Mouse (Mus musculus) right cerebral cortex, postnatal 36 days (tissue): Measurements from ENCODE around the gene Gm19426.

Source experiments
- DNase-seq, 2 experiments: peaks; one replicate each; pipeline ENCODE4 v3.0.0; 2022; ENCODE audit warnings: low spot score in 2 of 2, mixed read lengths in 1 of 2

Gm19426 gene

GRCm38 (mm10) chr2:84743561-84743960 lies at the start of gene Gm19426:
Gene Gm19426, minus strand, starts transcription at chr2:84743655.
- DNase-seq = peak; percentile 44 to 51

DNA sequence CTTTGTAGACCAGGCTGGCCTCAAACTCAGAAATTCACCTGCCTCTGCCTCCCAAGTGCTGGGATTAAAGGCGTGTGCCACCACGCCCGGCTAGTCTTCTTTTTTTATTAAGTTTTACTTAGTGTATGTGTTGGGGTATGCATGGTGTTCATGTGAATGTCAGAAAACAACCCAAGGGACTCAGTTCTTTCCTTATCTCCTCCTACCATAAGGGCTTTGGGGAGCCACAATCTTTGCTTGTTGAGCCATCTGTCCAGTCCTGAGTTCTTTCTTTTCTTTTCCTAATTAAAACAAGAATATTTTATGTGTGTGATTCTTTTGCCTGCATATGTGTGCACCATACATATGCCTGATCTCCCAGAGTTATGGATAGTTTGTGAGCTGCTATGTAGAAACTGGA lies 49.7 kb upstream of the Gm19426 start:
- no peak for DNase-seq

GRCm38 (mm10) chr2:84792516-84792915 lies 49.1 kb upstream of the Gm19426 start:
- DNase-seq = no peak

GRCm38 (mm10) chr2:84790418-84790817 lies 47.0 kb upstream of the Gm19426 start:
- no peak for DNase-seq

GRCm38 (mm10) chr2:84788316-84788715 lies 44.9 kb upstream of the Gm19426 start:
- DNase-seq = no peak

GRCm38 (mm10) chr2:84783840-84784566 lies 40.5 kb upstream of the Gm19426 start:
- DNase-seq = no peak

- no peak for DNase-seq
Observed at GRCm38 (mm10) chr2:84783315-84783714, 39.9 kb upstream of the Gm19426 start.

- no peak for DNase-seq
Observed at GRCm38 (mm10) chr2:84779210-84779609, 35.8 kb upstream of the Gm19426 start.

DNA sequence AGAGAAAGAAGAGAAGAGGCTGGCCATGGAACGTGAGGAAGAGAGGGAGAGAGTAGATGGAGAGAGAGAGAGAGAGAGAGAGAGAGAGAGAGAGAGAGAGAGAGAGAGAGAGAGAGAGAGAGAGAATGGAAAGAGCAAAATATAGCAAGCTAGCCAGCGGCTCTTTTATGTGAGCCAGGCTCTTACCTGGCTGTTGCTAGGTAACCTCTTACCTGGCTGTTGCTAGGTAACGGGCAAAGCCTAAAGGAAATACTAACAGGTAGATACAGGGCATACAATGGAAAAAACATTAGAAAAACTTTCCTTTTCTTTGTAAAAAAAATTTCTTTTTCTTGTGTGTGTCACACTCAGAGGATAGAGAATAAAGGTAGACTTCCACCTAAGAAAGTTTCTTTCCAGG lies 34.3 kb upstream of the Gm19426 start:
- DNase-seq = no peak

DNA sequence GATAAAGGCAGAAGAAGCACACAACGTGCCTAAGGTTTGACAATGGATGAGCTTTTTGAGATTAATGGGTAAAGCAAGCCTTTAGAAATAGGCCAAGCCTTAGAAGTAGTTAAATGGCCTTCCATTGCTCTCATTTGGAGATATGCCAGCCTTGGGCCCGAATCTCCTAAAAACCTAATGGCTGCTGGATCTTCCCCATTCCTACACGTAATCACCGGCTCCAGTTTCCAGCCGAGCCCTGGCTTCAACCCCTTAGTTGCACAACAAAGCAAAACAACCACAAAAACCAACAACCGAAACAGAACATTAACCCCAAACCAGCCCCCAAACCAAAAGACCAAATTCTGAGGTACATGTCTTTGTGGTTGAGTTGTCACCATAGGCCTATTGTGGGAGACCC lies 32.2 kb upstream of the Gm19426 start:
- no peak for DNase-seq

- no peak for DNase-seq
Observed at GRCm38 (mm10) chr2:84775241-84775640, 31.8 kb upstream of the Gm19426 start, which contains the start of gene Serping1. Gene Serping1, minus strand, starts transcription at chr2:84775444.

DNA sequence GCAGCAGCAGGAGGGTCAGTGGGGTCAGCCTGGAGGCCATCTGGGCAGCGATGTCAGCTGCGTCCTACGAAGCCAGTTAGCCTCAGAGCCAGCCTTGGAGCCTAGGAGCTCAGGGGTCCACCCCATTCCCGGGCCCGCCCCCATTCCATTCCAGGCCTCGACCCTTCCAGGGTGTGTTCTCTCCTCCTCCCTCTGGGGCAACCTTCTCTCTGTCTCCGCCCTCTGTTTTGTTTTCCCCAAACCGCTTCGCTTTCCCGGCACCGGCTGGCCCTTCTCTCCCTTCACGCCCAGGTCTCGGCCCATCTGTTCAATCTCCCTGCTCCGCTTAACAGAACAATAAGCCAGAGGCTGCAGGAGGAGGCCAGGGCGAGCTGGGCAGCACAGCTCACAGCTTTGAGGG lies 31.3 kb upstream of the Gm19426 start:
- peak in 1 of 2 experiments; percentile 2 for DNase-seq

DNA sequence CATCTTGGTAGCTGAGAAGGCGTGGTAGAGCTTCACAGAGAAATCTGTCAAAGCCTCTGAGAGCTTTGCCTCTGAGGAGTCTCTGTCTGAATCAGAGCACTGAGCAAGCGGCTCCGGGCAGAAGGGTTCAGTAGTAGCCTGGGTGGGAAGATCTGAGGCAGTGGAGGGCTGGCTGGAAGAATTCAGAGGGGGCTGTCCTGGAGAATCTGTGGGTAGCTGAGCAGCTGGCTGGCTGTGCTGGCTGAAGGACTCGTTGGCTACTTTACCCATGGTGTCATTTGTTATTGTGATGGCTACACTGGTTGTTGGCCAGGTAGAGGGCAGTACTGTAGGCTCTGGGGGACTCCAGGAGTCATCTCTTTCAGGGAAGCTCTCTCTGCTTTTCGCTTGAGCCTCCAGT lies 29.7 kb upstream of the Gm19426 start:
- no peak for DNase-seq

GRCm38 (mm10) chr2:84772454-84772853 lies 29.0 kb upstream of the Gm19426 start:
- DNase-seq = no peak

GRCm38 (mm10) chr2:84770501-84770900 lies 27.0 kb upstream of the Gm19426 start:
- DNase-seq = no peak

GRCm38 (mm10) chr2:84762818-84763217 lies 19.4 kb upstream of the Gm19426 start:
- DNase-seq = no peak

DNA sequence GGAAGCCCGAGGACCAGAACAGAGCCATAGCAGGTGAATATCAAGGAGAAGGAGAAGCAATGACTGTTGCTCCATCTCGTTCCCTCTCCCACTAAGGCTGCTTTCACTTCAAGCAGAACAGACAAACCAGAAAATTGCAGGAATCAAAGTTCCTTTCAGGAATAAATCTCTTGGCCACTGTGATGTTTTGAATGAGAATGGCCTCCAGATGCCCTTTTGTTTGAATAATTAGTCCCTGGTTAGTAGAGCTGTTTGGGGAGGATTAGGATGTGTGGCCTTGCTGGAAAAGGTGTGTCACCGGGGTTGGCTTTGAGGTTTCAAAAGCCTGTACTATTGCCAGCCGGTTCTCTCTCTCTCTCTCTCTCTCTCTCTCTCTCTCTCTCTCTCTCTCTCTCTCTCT lies 18.8 kb upstream of the Gm19426 start:
- DNase-seq = no peak

DNA sequence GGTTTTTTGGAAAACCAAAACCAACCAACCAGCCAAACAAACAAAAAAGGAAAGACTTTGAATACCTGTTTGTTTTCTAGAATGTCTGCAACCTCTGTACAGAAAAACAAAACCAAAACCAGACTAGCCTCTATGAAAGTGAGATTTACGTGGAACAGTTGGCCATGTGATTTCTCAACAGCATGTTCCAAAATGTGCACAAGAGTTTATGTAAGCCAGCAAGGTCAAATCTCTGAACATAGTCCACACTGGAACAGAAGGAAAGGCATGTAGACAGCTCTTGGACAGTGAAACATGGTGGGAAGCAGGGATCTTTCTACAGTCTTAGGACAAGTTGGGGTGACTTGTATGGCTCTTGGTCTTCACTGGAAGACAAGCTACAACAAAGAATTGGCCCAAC lies 18.4 kb upstream of the Gm19426 start:
- no peak for DNase-seq

- no peak for DNase-seq
Observed at GRCm38 (mm10) chr2:84761309-84761708, 17.9 kb upstream of the Gm19426 start.

DNA sequence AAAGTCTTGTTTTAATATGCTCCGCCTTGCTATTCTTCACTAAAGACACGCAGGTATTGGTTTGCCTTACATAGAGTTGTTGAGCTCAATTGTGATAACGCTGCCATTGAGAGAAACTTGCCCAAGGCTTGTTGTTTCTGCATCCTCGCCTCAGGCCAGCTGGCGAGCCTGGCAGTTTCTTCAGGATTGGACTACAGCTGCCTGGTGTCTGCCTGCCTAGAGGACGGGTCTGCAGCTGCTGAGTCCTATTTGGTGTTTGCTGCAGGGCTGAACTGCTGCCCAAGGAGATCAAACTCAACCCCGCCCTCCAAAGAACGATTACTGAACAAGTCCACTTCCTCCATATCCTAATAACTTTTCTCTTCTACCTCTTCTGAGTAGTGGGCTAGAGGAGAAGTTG lies 17.3 kb upstream of the Gm19426 start:
- no peak for DNase-seq

GRCm38 (mm10) chr2:84758542-84759127 lies 15.2 kb upstream of the Gm19426 start:
- peak in 1 of 2 experiments; percentile 3 for DNase-seq

- DNase-seq = no peak
Observed at GRCm38 (mm10) chr2:84757026-84757682, 13.7 kb upstream of the Gm19426 start.

DNA sequence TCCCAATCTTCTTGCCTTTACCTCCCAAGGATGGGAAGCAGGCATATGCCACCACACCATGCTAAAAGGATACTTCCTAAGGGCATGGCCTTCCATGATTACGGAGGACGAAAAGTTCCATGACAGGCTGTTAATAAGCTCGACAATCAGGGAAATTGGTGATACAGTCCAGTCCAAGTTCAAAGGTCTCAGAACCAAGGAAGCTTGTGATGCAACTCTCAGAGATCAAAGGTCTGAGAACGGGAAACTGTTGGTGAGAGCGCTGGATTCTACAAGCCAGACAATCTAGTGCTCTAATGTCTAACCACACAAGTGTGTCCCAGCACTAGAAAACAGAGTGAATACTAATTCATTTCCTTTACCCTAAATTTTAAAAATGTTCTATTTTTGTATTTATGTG lies 12.8 kb upstream of the Gm19426 start:
- DNase-seq = no peak
